Mouse (Mus musculus) CH12.LX (cell line): ENCODE measurements around the gene Wipf1. TPM values are rescaled to one million over a fixed set of nuclear protein-coding genes. Genes with fewer than 3 reads are reported as not detected.

Source experiments
- DNase-seq: peaks from one replicate; pipeline ENCODE4 v3.0.0-alpha.2; 2013; ENCODE audit errors: extremely low read depth
- H3K27ac ChIP-seq: 2 replicates; pipeline ENCODE4 v1.5.1; 2012; ENCODE audit warnings: low read depth, mild to moderate bottlenecking, control low read depth, moderate library complexity; ENCODE audit not compliant: insufficient read depth
- H3K27me3 ChIP-seq: replicated peaks from 2 replicates; pipeline ENCODE3; 2012; ENCODE audit warnings: inconsistent platforms
- H3K36me3 ChIP-seq, 2 experiments: replicated peaks in 1 of 2; 2 replicates each; pipeline versions ENCODE3 to v1.6.1; 2012; ENCODE audit warnings: inconsistent platforms in 1 of 2, low read length in 1 of 2, mild to moderate bottlenecking in 1 of 2, mixed read lengths in 1 of 2, moderate library complexity in 1 of 2; ENCODE audit not compliant: control insufficient read depth in 1 of 2, insufficient read depth in 1 of 2
- H3K4me1 ChIP-seq, 2 experiments: 2 replicates each; pipeline ENCODE4 v1.6.1; 2012; ENCODE audit warnings: inconsistent platforms in 1 of 2, moderate library complexity in 1 of 2; ENCODE audit not compliant: insufficient read depth in 2 of 2, control insufficient read depth in 1 of 2
- H3K4me2 ChIP-seq: 2 replicates; pipeline ENCODE4 v1.6.1; 2012; ENCODE audit warnings: low read depth, mild to moderate bottlenecking, control low read depth; ENCODE audit not compliant: poor library complexity, insufficient read depth, severe bottlenecking
- H3K4me3 ChIP-seq, 3 experiments: fragments of 150-350 bp in 1 of 3; sonication (generic) in 1 of 3; replicated peaks in 1 of 3; 2 replicates each; pipeline versions ENCODE3 to v1.5.1; 2011 to 2012; ENCODE audit warnings: low read depth in 2 of 3, low read length in 2 of 3, mild to moderate bottlenecking in 2 of 3, moderate library complexity in 2 of 3, control low read depth in 1 of 3, improper control_type of control experiment in 1 of 3, inconsistent platforms in 1 of 3, mixed read lengths in 1 of 3; ENCODE audit not compliant: poor library complexity in 1 of 3
- H3K79me2 ChIP-seq: replicated peaks from 2 replicates; pipeline ENCODE4 v1.6.1; 2012; ENCODE audit warnings: mild to moderate bottlenecking, moderate library complexity; ENCODE audit not compliant: control insufficient read depth, poor library complexity, insufficient read depth, severe bottlenecking; ENCODE audit errors: extremely low read depth
- H3K9ac ChIP-seq: 2 replicates; pipeline ENCODE4 v1.6.1; 2012; ENCODE audit warnings: low read depth, mild to moderate bottlenecking, control low read depth, moderate library complexity; ENCODE audit not compliant: insufficient read depth
- H3K9me3 ChIP-seq: replicated peaks from 2 replicates; pipeline ENCODE3; 2012; ENCODE audit warnings: low read length, inconsistent platforms, mixed read lengths
- BHLHE40 ChIP-seq: IDR thresholded peaks from 2 replicates; pipeline ENCODE4 v1.6.1; 2011; ENCODE audit warnings: mild to moderate bottlenecking, low read depth, low read length, improper control_type of control experiment
- CHD2 ChIP-seq: IDR thresholded peaks from 2 replicates; pipeline ENCODE4 v1.6.1; 2011; ENCODE audit warnings: low read length, improper control_type of control experiment
- CTCF ChIP-seq, 2 experiments: IDR thresholded peaks in 1 of 2; conservative IDR thresholded peaks in 1 of 2; 2 replicates each; pipeline ENCODE4 v1.5.1; 2011 to 2012; ENCODE audit warnings: low read depth in 2 of 2, low read length in 2 of 2, improper control_type of control experiment in 1 of 2, inconsistent platforms in 1 of 2, mild to moderate bottlenecking in 1 of 2, moderate library complexity in 1 of 2
- ELF1 ChIP-seq: IDR thresholded peaks from 2 replicates; pipeline ENCODE4 v1.6.1; 2014; ENCODE audit warnings: low read depth, mild to moderate bottlenecking, inconsistent platforms, low read length, improper control_type of control experiment
- EP300 ChIP-seq: IDR thresholded peaks from 2 replicates; pipeline ENCODE4 v1.6.1; 2011; ENCODE audit warnings: low read length, improper control_type of control experiment
- IRF4 ChIP-seq: IDR thresholded peaks from 2 replicates; pipeline ENCODE4 v1.6.1; 2014; ENCODE audit warnings: low read depth, mild to moderate bottlenecking, inconsistent platforms, low read length, improper control_type of control experiment
- JUN ChIP-seq: IDR thresholded peaks from 2 replicates; pipeline ENCODE4 v1.6.1; 2011; ENCODE audit warnings: low read depth, mild to moderate bottlenecking, low read length, improper control_type of control experiment, moderate library complexity; ENCODE audit not compliant: insufficient read depth
- MAX ChIP-seq: IDR thresholded peaks from 2 replicates; pipeline ENCODE4 v1.6.1; 2011; ENCODE audit warnings: low read length, improper control_type of control experiment
- MAZ ChIP-seq: IDR thresholded peaks from 2 replicates; pipeline ENCODE4 v1.6.1; 2012; ENCODE audit warnings: low read depth, mild to moderate bottlenecking, inconsistent platforms, low read length, improper control_type of control experiment, moderate library complexity
- MEF2A ChIP-seq: IDR thresholded peaks from 2 replicates; pipeline ENCODE4 v1.6.1; 2014; ENCODE audit warnings: low read depth, mild to moderate bottlenecking, inconsistent platforms, low read length, improper control_type of control experiment, borderline replicate concordance
- NELFE ChIP-seq: IDR thresholded peaks from 2 replicates; pipeline ENCODE4 v1.6.1; 2011; ENCODE audit warnings: low read depth, low read length, improper control_type of control experiment
- NRF1 ChIP-seq: IDR thresholded peaks from 2 replicates; pipeline ENCODE4 v1.6.1; 2014; ENCODE audit warnings: low read depth, mild to moderate bottlenecking, inconsistent platforms, low read length, improper control_type of control experiment, moderate library complexity
- PAX5 ChIP-seq: IDR thresholded peaks from 2 replicates; pipeline ENCODE4 v1.6.1; 2012; ENCODE audit warnings: low read length, inconsistent platforms, mixed read lengths
- POLR2A ChIP-seq: IDR thresholded peaks from 2 replicates; pipeline ENCODE4 v1.6.1; 2011; ENCODE audit warnings: low read depth, mild to moderate bottlenecking, improper control_type of control experiment, low read length
- RAD21 ChIP-seq: IDR thresholded peaks from 2 replicates; pipeline ENCODE4 v1.6.1; 2011; ENCODE audit warnings: low read depth, mild to moderate bottlenecking, low read length, improper control_type of control experiment, moderate library complexity
- RCOR1 ChIP-seq: conservative IDR thresholded peaks from 2 replicates; pipeline ENCODE4 v1.6.1; 2012; ENCODE audit warnings: low read depth, mild to moderate bottlenecking, inconsistent platforms, low read length, improper control_type of control experiment
- SIN3A ChIP-seq: IDR thresholded peaks from 2 replicates; pipeline ENCODE4 v1.6.1; 2012; ENCODE audit warnings: low read length, improper control_type of control experiment, inconsistent platforms
- SMC3 ChIP-seq: IDR thresholded peaks from 2 replicates; pipeline ENCODE4 v1.6.1; 2011; ENCODE audit warnings: low read depth, low read length, improper control_type of control experiment
- USF1 ChIP-seq: IDR thresholded peaks from 2 replicates; pipeline ENCODE4 v1.6.1; 2014; ENCODE audit warnings: low read depth, mild to moderate bottlenecking, inconsistent platforms, low read length, improper control_type of control experiment
- ZC3H11A ChIP-seq: IDR thresholded peaks from 2 replicates; pipeline ENCODE4 v1.6.1; 2012; ENCODE audit warnings: low read depth, mild to moderate bottlenecking, inconsistent platforms, low read length, improper control_type of control experiment
- ZMIZ1 ChIP-seq: IDR thresholded peaks from 2 replicates; pipeline ENCODE4 v1.6.1; 2012; ENCODE audit warnings: low read depth, mild to moderate bottlenecking, inconsistent platforms, low read length, improper control_type of control experiment
- dilution Hi-C: fragments of 300-500 bp; cut with MboI; formaldehyde crosslinking; loops from 2 replicates; pipeline ENCODE4 v1.14.3; 2020; ENCODE audit warnings: low sequenced_read_pairs; ENCODE audit not compliant: extremely low pct_unique_long_range_greater_than_20kb, extremely low pct_ligation_motif_present
- in situ Hi-C: fragments of 300-500 bp; cut with MboI; formaldehyde crosslinking; loops from 3 replicates; pipeline ENCODE4 v1.14.3; 2019; ENCODE audit warnings: low sequenced_read_pairs, low pct_ligation_motif_present, low pct_unique_long_range_greater_than_20kb, mixed read lengths
- polyA plus RNA-seq: library from polyadenylated mRNA; unstranded; fragments of >175 nt; gene quantifications from 2 replicates; pipeline ENCODE4 v1.2.1, GENCODE M21; 2012; ENCODE audit warnings: low read depth; ENCODE audit not compliant: insufficient read length
- total RNA-seq, 2 experiments: library from RNA; depleted of rRNA; stranded (reverse); fragments of 300-350 nt in 1 of 2; fragments of >200 nt in 1 of 2; gene quantifications; 2 replicates each; pipeline ENCODE4 v1.2.3; 2012 to 2014

The Wipf1 gene
- total and polyA plus RNA-seq, 3 experiments, result 18.3 to 95.0 (median 21.8) TPM

DNA sequence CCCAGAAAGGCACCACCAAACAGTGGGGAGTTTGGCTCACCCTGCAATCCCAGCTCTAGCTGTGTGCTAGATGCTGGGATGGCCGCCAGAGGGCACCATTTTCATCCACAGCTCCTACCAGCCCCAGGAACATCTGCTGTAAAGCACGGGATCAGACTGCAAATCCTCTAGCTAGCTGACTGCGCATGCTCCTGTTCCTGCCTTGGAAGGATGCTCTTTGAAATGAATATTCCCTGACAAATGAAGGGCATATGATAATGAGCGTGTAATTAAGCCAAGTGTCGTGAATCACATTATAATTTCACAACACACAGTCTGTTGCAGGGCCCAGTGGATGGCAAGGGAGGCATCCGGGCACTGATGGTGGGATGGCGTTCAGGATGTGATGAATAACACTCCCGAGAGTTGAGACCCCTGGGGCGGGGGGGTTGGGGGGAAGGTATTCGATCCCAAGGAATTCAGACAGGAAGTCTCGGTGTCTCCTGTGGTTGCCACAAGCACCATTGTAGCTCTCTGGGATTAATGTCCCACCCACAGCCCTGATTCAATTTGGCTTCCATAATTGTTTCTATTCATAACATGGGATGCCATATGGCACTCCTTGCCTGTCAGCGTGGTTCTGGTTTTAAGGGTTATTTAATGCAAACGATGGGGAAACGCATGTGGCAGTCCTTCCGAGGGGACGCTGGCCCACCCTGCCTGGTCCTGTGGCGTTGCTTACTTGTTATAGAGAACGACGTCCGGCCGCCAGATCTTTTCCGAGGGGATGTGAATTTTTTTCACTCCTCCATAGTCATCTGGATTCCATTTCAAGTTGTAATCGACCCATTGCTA, 43.2 kb upstream of the Wipf1 start:
- TF ChIP-seq MAZ (no peak), JUN (no peak), ZC3H11A (0 out of 2 replicates have a peak, but pooled peaks have one; percentile 12), NELFE (peak; percentile 29; the same call in 1 of the 2 replicates), ELF1 (0 out of 2 replicates have a peak, but pooled peaks have one; percentile 8), BHLHE40 (peak; percentile 57), SIN3A (no peak), USF1 (no peak), IRF4 (peak; percentile 19; the same call in 1 of the 2 replicates), CTCF (conservative IDR thresholded peaks at IDR 0.05 in 1 of 2, IDR thresholded peaks at IDR 0.05 in 1 of 2; ENCODE audit: low read depth in 2 of 2, low read length in 2 of 2) (peak; percentile 79 to 83), MEF2A (no peak), NRF1 (peak; percentile 75), POLR2A (no peak), MAX (0 out of 2 replicates have a peak, but pooled peaks have one; percentile 27), RCOR1 (no peak), RAD21 (peak; percentile 58), EP300 (no peak), CHD2 (no peak), ZMIZ1 (no peak), SMC3 (peak; percentile 70), PAX5 (no peak)
- Histone ChIP-seq H3K4me1 (peaks cover 8 to 12% of the 10 kb centered on the region in 2 experiments; a peak in 2 of 4 replicates), H3K79me2 (no peaks in the 10 kb centered on the region), H3K36me3 (no peaks in the 10 kb centered on the region), H3K4me2 (no peak overlapping the region), H3K9me3 (no peaks in the 10 kb centered on the region), H3K9ac (no peak overlapping the region), H3K27me3 (peaks cover 2% of the 10 kb centered on the region), H3K4me3 (no peak overlapping the region), H3K27ac (no peak overlapping the region)
- in situ Hi-C loops, result loop anchor here (25.0 kb wide), 1 partner anchor 315 kb away; the partner anchor contains the start of gene Atf2
- dilution Hi-C loops, result no loop called here
- DNase-seq, result peak; percentile 46
